ENCODE assay signal across 7 mouse cellular contexts in the genomic region with DNA sequence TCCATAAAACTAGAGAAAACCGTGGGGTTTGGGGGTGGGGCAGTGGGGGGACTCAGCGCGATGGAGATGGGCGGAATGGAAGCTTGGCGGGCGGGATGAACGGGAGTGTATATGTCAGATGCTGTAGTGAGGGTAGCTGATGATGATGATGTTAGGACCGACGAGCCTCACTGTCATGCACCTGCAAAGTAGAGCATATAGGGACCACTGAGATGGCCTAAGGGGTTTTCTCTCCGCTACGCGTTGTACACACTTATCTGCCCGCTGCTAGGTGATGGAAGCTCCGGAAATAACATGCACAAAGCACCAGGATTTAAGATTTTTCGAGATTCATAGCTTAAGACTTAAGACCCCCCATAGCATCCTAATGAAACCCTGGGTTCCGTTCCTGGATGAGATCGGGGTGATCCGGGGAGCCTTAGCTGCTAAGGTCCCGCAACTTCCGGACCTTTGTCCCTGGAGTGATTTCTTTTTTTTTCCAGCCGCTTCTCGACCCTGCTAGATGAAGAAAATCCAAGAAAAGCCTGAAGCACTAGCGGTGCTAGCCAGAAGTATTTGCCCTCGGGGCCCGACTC. TPM values are rescaled to one million over a fixed set of nuclear protein-coding genes. Genes with fewer than 3 reads are reported as not detected.
DNase-seq lines count a peak whose midpoint lies in the region; ATAC-seq and TF ChIP-seq lines count a peak whose summit lies in the region.

No protein-coding gene starts in this region.

- H3K4me3 ChIP-seq in lung, embryonic 15.5 days, result peak overlapping the region; percentile 81
- peak overlapping the region; percentile 81 for H3K4me3 ChIP-seq in forebrain, embryonic 11.5 days (ENCODE audit: low read depth, low read length)
- peak overlapping the region; percentile 83 for H3K4me3 ChIP-seq in limb, embryonic 14.5 days (replicated peaks; ENCODE audit: low read length)
- H3K4me3 ChIP-seq in small intestine, adult 2 months (ENCODE audit: low read depth, low read length), result peak overlapping the region; percentile 66

- H3K27me3 ChIP-seq in lung, embryonic 15.5 days, result no peaks in the 10 kb centered on the region
- H3K27me3 ChIP-seq in forebrain, embryonic 11.5 days (ENCODE audit: control insufficient read depth, insufficient read depth, low read length), result no peaks in the 10 kb centered on the region
- H3K27me3 ChIP-seq in limb, embryonic 14.5 days (ENCODE audit: control insufficient read depth, insufficient read depth, low read length), result no peaks in the 10 kb centered on the region
- no peaks in the 10 kb centered on the region for H3K27me3 ChIP-seq in small intestine, adult 2 months (ENCODE audit: control insufficient read depth, insufficient read depth, low read length)

- H3K9ac ChIP-seq in lung, embryonic 15.5 days, result peak overlapping the region; percentile 70
- peak overlapping the region; percentile 77 for H3K9ac ChIP-seq in forebrain, embryonic 11.5 days (ENCODE audit: low read length)
- H3K9ac ChIP-seq in limb, embryonic 14.5 days (ENCODE audit: low read depth, low read length, severe bottlenecking), result peak overlapping the region; percentile 81

- no peak for TF ChIP-seq POLR2A in limb, embryonic 14.5 days (IDR thresholded peaks at IDR 0.05; ENCODE audit: borderline replicate concordance, extremely low read depth, insufficient read depth, insufficient read length)
- TF ChIP-seq POLR2A in small intestine, adult 2 months (IDR thresholded peaks at IDR 0.05; ENCODE audit: low read depth, low read length), result no peak

- peaks cover 36% of the 10 kb centered on the region for H3K4me1 ChIP-seq in lung, embryonic 15.5 days
- peaks cover 16% of the 10 kb centered on the region for H3K4me1 ChIP-seq in forebrain, embryonic 11.5 days (replicated peaks; ENCODE audit: control insufficient read depth, insufficient read depth, low read length)
- H3K4me1 ChIP-seq in limb, embryonic 14.5 days (ENCODE audit: control insufficient read depth, insufficient read depth, low read length), result peaks cover 23% of the 10 kb centered on the region
- H3K4me1 ChIP-seq in small intestine, adult 2 months (ENCODE audit: control insufficient read depth, insufficient read depth, insufficient read length, low read length), result peaks cover 13% of the 10 kb centered on the region

- no peak for DNase-seq in lung, adult 18-20 months
- DNase-seq in forebrain, embryonic 11.5 days (ENCODE audit: low spot score), result no peak
- DNase-seq in limb, embryonic 14.5 days (ENCODE audit: low spot score), result no peak
- no peak for DNase-seq in right cerebral cortex, postnatal 25 days
- DNase-seq in embryo, embryonic 10.5 days (ENCODE audit: low spot score), result no peak

- ATAC-seq in lung, embryonic 15.5 days (ENCODE audit: borderline replicate concordance, extremely low read depth, low FRiP score, low TSS enrichment), result no peak; the same call in 1 of the 2 replicates
- 0 out of 2 replicates have a peak, but pooled peaks have one; percentile 3 for ATAC-seq in forebrain, embryonic 11.5 days (replicated peaks; ENCODE audit: low FRiP score)
- ATAC-seq in limb, embryonic 14.5 days (ENCODE audit: low FRiP score, low read depth), result no peak

- peak overlapping the region; percentile 97 for H3K27ac ChIP-seq in lung, embryonic 15.5 days
- H3K27ac ChIP-seq in forebrain, embryonic 11.5 days (ENCODE audit: low read depth, low read length), result peak overlapping the region; percentile 84
- peak overlapping the region; percentile 90 for H3K27ac ChIP-seq in limb, embryonic 14.5 days (replicated peaks; ENCODE audit: low read depth, low read length)
- peak overlapping the region; percentile 94 for H3K27ac ChIP-seq in small intestine, adult 2 months (ENCODE audit: insufficient read depth, low read depth, low read length)

- H3K9me3 ChIP-seq in lung, embryonic 15.5 days, result no peaks in the 10 kb centered on the region
- no peaks in the 10 kb centered on the region for H3K9me3 ChIP-seq in forebrain, embryonic 11.5 days (ENCODE audit: control insufficient read depth, low read length)
- H3K9me3 ChIP-seq in limb, embryonic 14.5 days (ENCODE audit: control insufficient read depth, low read length), result no peaks in the 10 kb centered on the region

- H3K4me2 ChIP-seq in lung, embryonic 15.5 days, result peak overlapping the region; percentile 87
- peak overlapping the region; percentile 69 for H3K4me2 ChIP-seq in forebrain, embryonic 11.5 days (ENCODE audit: low read depth, low read length, severe bottlenecking)
- H3K4me2 ChIP-seq in limb, embryonic 14.5 days (replicated peaks; ENCODE audit: low read depth, low read length, severe bottlenecking), result peak overlapping the region; percentile 73

- TF ChIP-seq CTCF in small intestine, adult 2 months (IDR thresholded peaks at IDR 0.05; ENCODE audit: extremely low read depth, insufficient read length, insufficient replicate concordance, low read depth, low read length), result no peak

- no peaks in the 10 kb centered on the region for H3K36me3 ChIP-seq in lung, embryonic 15.5 days
- H3K36me3 ChIP-seq in forebrain, embryonic 11.5 days (ENCODE audit: control insufficient read depth, insufficient read depth, low read length), result no peaks in the 10 kb centered on the region
- H3K36me3 ChIP-seq in limb, embryonic 14.5 days (ENCODE audit: control insufficient read depth, insufficient read depth, low read length), result peaks cover 20% of the 10 kb centered on the region
- H3K36me3 ChIP-seq in small intestine, adult 2 months (ENCODE audit: control insufficient read depth, insufficient read depth, low read length), result no peaks in the 10 kb centered on the region

- WGBS in lung, embryonic 15.5 days, result under 1% methylated on average over 25 of the region's 25 CpGs
- under 1% methylated on average over 25 of the region's 25 CpGs for WGBS in forebrain, embryonic 11.5 days
- WGBS in limb, embryonic 14.5 days, result 0% methylated on average over 25 of the region's 25 CpGs
- WGBS in small intestine, adult 2 months, result under 1% methylated on average over 25 of the region's 25 CpGs

RNA-seq across cellular contexts. Expression of a gene that starts 0.5 kb away (rescaled TPM):
- polyA plus RNA-seq in lung, embryonic 15.5 days (2015; fragmentation: Nextera tagmentation; extraction: Ambion mirVana), result 168 and 170 TPM in 2 replicates
- polyA plus RNA-seq in forebrain, embryonic 11.5 days (2014; fragmentation: Nextera tagmentation; extraction: Ambion mirVana), result 168 and 175 TPM in 2 replicates
- polyA plus RNA-seq in limb, embryonic 14.5 days (2012; rRNA removed), result 173 and 200 TPM in 2 replicates
- 138 and 155 TPM in 2 replicates for polyA plus RNA-seq in limb, embryonic 14.5 days (2014; fragmentation: Nextera tagmentation; extraction: Ambion mirVana)
- 28.2 and 57.1 TPM in 2 replicates for polyA plus RNA-seq in small intestine, adult 2 months (2012; rRNA removed)

RNA-seq across cellular contexts. Expression of a gene that starts 0.6 kb away (rescaled TPM):
- polyA plus RNA-seq in lung, embryonic 15.5 days (2015; fragmentation: Nextera tagmentation; extraction: Ambion mirVana), result 28.3 and 28.4 TPM in 2 replicates
- polyA plus RNA-seq in forebrain, embryonic 11.5 days (2014; fragmentation: Nextera tagmentation; extraction: Ambion mirVana), result 39.3 and 44.1 TPM in 2 replicates
- 19.0 and 25.1 TPM in 2 replicates for polyA plus RNA-seq in limb, embryonic 14.5 days (2012; rRNA removed)
- 20.6 and 20.8 TPM in 2 replicates for polyA plus RNA-seq in limb, embryonic 14.5 days (2014; fragmentation: Nextera tagmentation; extraction: Ambion mirVana)
- 11.4 and 20.2 TPM in 2 replicates for polyA plus RNA-seq in small intestine, adult 2 months (2012; rRNA removed)

RNA-seq across cellular contexts. Expression of a gene that starts 20.7 kb away (rescaled TPM):
- 8.5 and 8.8 TPM in 2 replicates for polyA plus RNA-seq in lung, embryonic 15.5 days (2015; fragmentation: Nextera tagmentation; extraction: Ambion mirVana)
- polyA plus RNA-seq in forebrain, embryonic 11.5 days (2014; fragmentation: Nextera tagmentation; extraction: Ambion mirVana), result 13.1 and 14.9 TPM in 2 replicates
- 57.6 and 78.1 TPM in 2 replicates for polyA plus RNA-seq in limb, embryonic 14.5 days (2012; rRNA removed)
- 12.7 and 14.6 TPM in 2 replicates for polyA plus RNA-seq in limb, embryonic 14.5 days (2014; fragmentation: Nextera tagmentation; extraction: Ambion mirVana)
- 0.79 and 1.5 TPM in 2 replicates for polyA plus RNA-seq in small intestine, adult 2 months (2012; rRNA removed)

RNA-seq across cellular contexts. Expression of a gene that starts 25.1 kb away (rescaled TPM):
- polyA plus RNA-seq in lung, embryonic 15.5 days (2015; fragmentation: Nextera tagmentation; extraction: Ambion mirVana), result 8.4 and 10.1 TPM in 2 replicates
- 9.3 and 12.6 TPM in 2 replicates for polyA plus RNA-seq in forebrain, embryonic 11.5 days (2014; fragmentation: Nextera tagmentation; extraction: Ambion mirVana)
- polyA plus RNA-seq in limb, embryonic 14.5 days (2012; rRNA removed), result 17.9 and 20.6 TPM in 2 replicates
- polyA plus RNA-seq in limb, embryonic 14.5 days (2014; fragmentation: Nextera tagmentation; extraction: Ambion mirVana), result 9.1 and 10.4 TPM in 2 replicates
- polyA plus RNA-seq in small intestine, adult 2 months (2012; rRNA removed), result 2.5 and 4.5 TPM in 2 replicates

RNA-seq across cellular contexts. Expression of a gene that starts 31.7 kb away (rescaled TPM):
- 1.1 and 1.2 TPM in 2 replicates for polyA plus RNA-seq in lung, embryonic 15.5 days (2015; fragmentation: Nextera tagmentation; extraction: Ambion mirVana)
- 2.1 and 2.6 TPM in 2 replicates for polyA plus RNA-seq in forebrain, embryonic 11.5 days (2014; fragmentation: Nextera tagmentation; extraction: Ambion mirVana)
- polyA plus RNA-seq in limb, embryonic 14.5 days (2012; rRNA removed), result 4.5 and 4.7 TPM in 2 replicates
- polyA plus RNA-seq in limb, embryonic 14.5 days (2014; fragmentation: Nextera tagmentation; extraction: Ambion mirVana), result 3.6 and 4.2 TPM in 2 replicates
- polyA plus RNA-seq in small intestine, adult 2 months (2012; rRNA removed), result 0.22 and 0.23 TPM in 2 replicates
